Mouse (Mus musculus) C2C12 (cell line): ENCODE measurements around the gene Ift43.

Experiments
- CEBPB ChIP-seq: IDR thresholded peaks from one replicate; pipeline ENCODE4 v1.6.1; 2011; ENCODE audit warnings: low read depth, mild to moderate bottlenecking, control low read depth, moderate library complexity
- CTCF ChIP-seq: IDR thresholded peaks from one replicate; pipeline ENCODE4 v1.5.1; 2011; ENCODE audit not compliant: control insufficient read depth, insufficient read depth, insufficient read length
- MYOD1 ChIP-seq: IDR thresholded peaks from one replicate; pipeline ENCODE4 v1.6.1; 2011; ENCODE audit warnings: low read depth; ENCODE audit not compliant: control insufficient read depth, insufficient read length
- USF1 ChIP-seq: IDR thresholded peaks from one replicate; pipeline ENCODE4 v1.6.1; 2011; ENCODE audit warnings: low read depth, mild to moderate bottlenecking, control low read depth, moderate library complexity

- TF ChIP-seq CTCF (no peak), CEBPB (no peak), USF1 (no peak), MYOD1 (no peak)
Observed at GRCm38 (mm10) chr12:86151941-86152340, 69.6 kb downstream of the Ift43 start.
